Mouse (Mus musculus) naive thymus-derived CD4-positive, alpha-beta T cell, adult 2 months (primary cell): ENCODE data around the gene Fndc3b.

Source experiments
- DNase-seq: peaks from one replicate; pipeline ENCODE4 v3.0.0-alpha.2; 2011; ENCODE audit warnings: low read depth

The Fndc3b gene

DNA sequence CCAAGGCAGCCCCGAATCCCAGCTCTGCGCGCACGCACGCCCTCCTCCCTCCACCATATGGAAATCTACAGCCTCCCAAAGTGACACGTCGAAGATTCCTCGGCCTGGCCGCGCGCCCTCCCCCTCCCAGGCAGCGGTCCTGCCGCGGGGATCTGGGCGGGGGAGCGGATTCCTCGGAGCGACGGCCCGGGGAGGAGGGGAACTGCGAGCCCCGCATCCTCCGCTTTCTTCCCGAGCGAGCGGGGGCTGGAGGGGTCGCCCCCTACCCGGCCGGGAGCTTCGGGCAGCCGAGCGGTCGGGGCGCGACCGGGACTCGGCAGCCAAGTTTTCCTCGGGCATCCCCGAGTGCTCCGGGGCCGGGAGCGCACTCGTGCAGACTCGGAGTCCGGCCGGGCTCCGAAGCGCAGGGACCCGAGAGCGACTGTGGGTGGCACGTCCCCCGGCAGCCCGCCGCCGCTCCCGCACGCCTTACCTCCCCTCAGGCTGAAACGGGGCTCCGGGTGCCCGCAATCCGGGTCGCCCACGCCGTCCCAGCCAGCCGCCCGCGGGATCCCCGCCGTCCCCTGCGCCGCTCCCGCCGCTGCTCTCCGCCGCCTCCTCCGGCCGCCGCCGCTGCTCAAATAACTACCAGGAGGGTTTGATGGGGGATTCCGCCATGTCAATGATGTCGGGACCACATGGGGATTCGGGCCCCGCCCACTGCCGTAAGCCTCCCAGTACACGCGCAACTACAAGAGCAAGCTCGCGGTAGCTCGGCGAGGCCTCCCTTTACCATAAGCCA, at the start of gene Fndc3b:
TSS of gene Fndc3b (minus strand) at position 660 of the 781 bp plus-strand sequence.
- peak; percentile 58 for DNase-seq

DNA sequence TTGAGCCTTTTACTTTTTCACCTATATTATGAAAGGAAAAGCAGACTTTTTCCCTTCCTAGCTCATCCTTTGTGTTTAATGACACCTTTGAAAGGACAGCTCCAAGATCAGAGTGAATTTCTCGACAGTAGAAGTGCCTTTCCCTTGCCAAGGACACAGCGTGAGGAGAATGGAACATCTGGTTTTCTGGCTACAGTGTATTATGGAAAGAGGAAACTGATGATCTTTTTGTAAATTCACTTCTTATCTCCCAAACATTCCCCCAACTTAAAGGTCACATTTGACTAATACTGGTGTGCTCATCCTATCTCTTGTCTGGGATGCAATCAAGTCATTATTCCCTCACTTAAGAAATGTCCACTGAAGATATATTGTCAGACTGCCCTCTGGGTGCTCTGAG, 49.2 kb upstream of the Fndc3b start:
- no peak for DNase-seq

DNA sequence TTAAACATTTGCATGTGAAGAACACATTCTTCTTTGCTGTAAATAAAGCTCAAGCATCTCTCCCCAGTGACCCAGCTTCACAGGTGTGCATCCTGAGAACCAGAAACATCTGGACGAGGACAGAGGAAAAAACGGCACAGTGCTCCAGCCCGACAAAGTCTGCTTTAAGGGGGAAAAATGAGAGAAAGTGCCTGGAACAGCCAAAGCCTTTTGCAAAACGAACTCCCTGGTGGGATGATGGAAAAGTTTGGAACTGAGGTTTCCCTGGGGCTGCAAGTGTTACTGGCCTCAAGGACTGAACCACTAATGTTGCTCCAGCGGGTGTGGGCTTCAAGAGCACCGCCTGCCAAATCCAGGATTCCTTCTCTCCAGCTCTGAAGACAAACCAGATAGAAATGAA, 47.9 kb upstream of the Fndc3b start:
- no peak for DNase-seq

DNA sequence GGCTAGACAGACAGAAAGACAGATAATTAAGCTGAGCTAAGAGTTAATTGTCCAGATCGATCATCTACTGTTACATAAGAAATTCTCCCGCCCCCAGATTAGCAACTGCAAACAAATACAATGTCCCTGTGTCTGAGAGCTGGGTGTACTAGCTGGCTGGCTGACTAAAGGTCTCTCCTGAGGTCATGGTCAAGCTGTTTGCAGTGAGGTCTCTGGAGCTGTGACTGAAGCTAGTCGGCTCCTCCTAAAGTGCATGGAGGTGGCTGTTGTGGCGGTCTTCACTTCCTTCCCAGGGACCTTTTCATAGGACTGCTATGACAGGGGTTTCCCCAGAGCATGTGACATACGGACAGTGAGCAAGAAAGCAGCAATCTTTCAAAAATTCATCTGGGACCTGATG, 40.5 kb upstream of the Fndc3b start:
- no peak for DNase-seq

DNA sequence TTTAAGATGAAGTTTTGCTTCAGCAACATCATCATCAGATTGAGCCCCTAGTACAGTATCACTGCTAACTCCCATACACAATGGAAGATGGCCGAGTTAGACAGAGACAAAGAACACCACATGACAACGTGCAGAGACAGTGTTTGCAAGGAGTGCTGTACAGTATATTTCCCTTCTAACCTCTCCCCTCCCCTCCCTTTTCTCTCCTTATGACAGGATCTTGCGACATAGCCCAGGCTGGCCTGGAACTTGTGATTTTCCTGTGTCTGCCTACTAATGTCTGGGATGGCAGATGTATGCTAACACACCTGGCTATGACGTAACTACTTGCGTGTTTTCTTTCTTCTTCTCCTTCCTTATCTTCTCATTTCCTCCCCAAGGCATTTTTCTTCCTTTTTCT, 40.0 kb upstream of the Fndc3b start:
- DNase-seq: no peak

DNA sequence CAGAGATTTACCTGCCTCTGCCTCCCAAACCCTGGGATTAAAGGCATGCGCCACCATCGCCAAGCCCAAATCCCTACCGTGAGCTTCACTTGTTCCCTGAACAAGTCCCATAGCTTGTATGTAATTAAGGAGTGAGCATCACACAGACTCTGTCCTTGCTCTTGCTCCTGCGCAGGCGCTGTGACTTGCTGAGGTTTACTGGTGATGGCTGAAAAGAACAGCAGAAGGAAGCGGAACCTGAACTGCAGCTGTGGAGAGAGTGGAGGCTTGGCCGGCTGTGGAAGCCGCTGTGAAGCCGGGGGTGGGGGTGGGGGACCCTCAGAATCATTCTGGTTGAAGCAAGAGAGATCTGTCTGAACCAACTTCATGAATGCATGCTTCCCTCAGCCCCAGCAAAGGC, 34.5 kb upstream of the Fndc3b start:
- DNase-seq: no peak

DNA sequence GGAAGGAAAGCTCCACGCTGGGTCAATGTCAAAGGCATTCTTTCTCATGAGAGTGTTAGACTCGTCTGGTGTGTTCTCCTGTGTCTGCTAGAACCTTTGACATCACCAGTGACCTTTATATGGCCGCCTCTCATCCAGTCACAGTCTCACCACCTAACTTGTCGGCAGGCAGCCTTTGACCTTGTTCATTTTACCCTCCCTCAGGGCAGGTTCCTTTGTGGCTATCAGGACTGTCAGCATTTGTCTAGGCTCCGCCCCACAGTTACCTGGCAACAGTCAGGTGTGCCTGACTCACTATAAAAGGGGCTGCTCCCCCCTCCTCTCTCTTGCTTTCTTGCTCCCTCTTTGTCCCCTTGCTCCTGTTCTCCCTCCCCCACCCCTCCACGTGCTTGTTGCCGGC, 33.6 kb upstream of the Fndc3b start:
- DNase-seq: no peak

DNA sequence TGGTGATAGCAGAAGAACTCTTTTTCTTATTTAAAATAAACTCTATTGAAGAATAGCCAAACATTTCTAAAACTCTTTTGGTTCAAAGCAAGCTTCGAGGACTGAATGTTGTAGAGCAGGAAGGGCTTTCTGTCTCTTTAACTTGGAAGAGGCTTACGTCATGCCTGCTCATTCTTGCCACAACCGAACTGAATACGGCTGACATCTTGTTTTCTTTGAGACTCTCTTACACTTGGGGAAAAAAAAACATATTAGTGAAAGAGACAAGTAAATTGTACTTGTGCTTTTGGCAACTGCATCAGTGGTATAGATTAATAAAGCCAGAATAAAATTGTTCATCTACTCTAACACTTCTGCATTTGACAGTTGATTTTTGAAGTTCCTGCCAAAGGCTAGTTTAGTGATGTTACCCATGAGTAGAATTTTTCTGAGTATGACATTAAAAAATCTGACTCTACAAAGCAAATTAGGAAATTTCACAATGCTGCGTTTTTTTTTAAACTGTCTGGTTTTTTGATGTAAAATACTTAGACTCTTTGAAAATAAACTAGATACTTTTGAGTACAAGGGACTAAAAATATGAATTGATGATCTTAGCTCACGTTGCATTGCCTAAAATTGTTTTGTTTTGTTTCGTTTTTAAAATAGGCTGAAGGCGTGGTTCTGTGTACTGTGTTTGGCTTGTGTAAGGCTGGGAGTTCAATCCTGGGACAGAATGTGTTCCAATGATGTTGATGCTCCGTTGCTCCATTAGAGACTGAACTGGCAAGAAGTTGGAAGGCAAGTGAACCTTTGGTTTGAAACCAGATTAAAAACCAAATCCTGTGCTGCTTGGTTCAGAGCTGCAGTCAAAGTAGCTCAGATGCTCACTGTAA, 32.4 kb upstream of the Fndc3b start:
- no peak for DNase-seq

DNA sequence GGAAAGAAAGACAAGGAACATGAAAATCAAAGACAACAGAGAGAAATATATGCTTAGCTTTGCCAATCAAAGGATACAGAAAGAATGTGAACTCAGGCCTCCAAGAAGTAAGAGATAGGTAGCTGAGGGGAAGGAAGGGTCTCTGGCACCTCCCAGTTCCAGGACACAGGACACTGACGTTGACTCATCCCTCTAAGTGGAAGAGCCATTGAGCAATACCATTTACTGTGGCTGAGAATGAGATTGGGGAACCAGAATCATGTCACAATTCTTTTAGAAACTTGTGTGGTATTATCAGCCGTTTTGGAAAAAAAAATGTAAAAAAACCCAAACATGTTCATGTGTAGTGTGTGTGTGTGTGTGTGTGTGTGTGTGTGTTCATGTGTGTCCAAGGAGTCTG, 31.0 kb upstream of the Fndc3b start:
- no peak for DNase-seq

DNA sequence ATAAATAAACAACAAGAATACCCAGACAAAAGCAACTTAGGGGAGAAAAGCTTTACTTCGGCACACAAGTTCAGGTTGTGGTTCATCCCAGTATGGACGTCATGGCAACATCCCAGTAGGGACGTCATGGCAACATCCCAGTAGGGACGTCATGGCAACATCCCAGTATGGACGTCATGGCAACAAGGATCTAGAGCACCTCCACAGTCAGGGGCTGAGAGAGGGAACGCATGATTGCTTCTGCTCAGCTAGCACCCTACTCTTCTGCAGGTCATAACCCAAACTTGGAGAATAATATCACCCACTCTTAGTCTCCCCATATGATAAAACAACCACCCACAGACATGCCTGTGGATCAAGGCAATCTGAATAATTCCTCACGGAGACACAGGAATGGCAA, 29.0 kb upstream of the Fndc3b start:
- no peak for DNase-seq

DNA sequence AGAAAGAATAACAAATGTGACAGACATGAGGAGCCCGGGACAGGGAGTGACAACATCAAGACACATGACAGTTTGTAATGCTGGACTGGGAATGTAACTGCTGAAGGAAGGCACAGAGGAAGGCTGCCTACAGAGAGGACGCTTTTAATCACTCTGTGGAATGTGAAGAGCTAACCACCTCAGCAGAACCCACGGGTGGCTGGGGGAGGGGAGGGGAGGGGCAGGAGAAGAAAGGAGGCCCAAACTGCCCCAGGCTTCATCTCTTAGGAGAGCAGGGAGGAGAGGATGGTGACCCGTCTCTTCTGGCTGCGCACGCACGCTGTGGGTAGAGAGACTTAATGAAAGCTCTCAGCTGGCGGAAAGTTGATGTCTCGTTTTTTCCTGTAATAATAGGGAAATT, 25.1 kb upstream of the Fndc3b start:
- DNase-seq: no peak

DNA sequence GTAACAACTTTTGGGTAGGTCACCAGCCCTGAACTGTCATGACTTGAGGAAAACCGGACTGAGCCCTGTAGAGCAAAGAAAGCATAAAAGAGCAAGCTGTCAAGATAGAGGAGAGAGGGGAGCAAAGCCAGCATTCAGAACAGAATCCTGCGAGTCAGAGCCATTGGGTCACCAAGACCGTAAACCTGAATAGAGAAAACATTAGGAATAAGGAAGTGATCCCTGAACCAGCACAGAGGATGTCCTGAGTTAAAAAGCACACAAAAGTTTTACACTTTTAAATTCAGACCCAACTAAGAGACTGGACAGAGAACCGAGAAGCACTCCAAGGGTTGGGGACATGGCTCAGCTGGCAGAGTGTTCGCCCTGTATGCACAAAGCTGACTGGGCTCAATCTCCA, 24.0 kb upstream of the Fndc3b start:
- no peak for DNase-seq

DNA sequence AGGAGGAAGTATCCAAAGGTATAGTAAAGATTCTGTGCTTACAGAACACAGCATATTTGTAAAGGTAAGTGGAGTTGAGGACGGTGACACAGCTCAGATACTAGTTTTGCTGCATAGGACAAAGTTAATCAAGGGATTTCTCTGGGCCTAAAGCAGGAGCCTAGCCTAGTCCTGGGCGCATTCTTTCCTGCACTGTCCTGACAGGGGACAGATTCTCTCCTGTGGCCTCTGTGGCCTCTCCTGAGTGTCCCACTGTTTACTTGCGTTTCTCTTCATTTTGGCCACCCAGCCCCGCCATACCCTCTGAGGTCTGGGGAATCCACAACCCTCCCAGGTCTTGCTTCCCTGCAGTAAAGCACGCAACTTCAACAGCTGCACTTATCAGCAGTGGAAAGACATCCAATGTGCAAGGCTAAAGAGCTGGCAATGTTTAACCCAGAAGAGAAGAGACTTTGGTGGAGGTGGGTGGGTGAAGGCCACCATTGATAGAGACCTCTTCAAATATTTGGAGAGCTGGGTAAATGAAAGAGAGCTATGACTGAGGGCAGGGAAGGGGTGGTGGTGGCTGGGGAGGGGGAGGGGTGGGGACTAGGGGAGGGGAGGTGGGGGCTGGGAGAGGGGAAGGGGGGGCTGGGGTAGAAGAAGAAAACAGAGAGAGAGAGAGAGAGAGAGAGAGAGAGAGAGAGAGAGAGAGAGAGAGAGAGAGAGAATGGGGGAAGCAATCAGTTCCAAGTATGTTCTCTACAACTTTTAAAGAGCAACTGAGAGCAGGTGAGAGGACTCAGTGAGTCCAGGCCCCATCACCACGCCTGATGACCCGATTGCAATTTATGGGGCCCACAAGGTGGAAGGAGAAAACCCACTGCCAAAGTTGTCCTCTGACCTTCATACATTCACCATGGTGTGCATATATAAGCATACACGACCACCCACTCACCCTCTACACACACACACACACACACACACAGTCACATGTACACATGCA, 18.0 kb upstream of the Fndc3b start:
- DNase-seq: no peak

DNA sequence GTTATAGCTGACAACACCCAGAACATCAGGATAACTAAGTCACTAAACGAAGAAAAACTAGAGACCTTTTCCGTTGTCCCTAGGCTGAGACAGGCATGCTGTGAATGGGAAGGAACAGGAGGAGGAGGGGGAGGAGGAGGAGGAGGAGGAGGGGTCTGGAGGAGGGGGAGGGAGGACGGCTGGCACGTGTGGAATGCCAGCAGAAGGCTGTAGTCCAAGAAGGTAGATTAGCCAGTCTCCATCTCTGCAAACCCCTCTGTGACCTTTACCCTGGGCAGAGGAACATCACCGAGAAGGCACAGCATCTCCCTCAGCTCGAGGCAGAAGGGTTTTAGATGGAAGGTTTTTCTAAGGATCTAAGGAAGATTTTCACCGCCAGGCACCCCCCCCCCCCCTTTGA, 17.1 kb upstream of the Fndc3b start:
- no peak for DNase-seq

DNA sequence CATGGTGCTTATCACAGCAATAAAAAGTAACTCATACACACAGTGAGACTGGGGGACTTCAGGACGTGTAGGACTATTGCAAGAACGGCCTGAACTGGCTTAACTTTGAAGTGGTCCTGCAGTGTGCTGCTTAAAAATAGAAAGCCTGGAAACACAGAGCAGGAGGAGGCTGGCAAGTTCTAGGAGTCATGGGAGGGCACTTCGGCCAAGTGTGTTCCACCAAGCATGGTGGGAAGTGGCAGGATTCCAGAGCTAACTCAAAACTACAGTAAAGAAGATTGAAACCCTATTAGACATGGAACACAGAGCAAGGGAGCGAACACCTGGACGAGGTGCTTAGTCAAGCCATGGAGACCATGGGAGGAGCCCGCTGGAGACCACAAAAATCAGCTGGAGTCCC, 14.6 kb upstream of the Fndc3b start:
- no peak for DNase-seq

DNA sequence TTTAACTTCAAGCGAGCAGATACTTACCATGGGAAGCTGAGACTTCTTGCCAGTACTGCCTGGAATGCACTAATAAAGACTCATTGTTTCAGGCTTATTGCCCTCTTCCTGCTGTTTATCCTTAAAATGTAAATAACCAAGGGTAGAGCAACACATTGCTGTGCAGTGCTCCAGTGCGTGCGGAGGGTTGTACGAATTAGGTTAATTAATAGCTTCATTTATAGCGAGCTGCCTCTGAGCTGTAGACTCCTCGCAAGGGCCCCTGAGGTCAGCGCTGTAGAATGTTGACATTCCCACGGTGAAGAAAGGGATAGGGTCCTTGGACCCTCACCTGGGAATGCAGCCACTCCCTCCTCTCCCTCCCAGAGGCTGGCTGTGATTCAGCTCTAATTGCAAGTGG, 13.1 kb upstream of the Fndc3b start:
- no peak for DNase-seq

DNA sequence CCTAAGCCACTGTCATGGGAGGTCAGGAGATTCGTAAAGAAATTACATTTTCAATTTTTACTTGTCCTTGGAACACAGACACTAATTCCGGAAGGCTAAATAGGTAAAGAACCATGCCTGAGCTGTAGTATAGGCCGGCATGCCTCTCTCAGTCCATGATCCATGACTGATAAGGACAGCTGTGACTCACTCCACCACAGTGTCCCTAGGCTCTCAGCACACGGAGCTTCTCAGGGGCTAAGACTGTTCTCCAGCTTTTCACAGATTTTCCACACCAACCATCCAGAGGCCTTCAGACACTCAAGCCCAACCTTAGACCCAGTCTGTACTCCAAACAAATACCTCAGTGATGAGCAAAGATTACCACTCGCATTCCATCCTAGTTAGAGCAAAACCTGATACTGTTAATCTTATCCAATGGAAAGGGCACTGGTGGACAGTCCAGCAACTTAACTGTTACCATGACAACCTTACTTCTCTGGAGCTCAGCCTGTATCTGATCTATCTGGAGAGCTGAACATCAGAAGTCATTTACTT, 7.8 kb upstream of the Fndc3b start:
- DNase-seq: no peak

DNA sequence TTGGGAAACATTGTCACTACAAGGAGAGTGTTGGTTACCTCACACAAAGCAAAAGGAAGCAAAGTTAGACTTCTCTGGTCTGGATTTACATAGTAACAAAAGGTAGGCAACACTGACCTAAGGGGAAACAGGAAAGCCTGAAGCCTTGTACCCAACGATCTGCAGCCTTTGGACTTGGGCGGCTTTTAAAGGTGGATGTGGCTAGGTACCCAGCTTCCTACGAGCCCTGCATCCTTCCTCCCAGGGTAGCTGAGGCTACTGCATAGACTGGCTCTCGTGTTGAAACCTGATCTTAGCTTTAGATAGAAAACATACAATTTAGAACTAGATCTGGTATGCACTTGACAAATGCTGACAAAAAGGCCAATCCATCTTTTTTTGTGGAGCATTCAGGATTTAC, 2.9 kb upstream of the Fndc3b start:
- no peak for DNase-seq

DNA sequence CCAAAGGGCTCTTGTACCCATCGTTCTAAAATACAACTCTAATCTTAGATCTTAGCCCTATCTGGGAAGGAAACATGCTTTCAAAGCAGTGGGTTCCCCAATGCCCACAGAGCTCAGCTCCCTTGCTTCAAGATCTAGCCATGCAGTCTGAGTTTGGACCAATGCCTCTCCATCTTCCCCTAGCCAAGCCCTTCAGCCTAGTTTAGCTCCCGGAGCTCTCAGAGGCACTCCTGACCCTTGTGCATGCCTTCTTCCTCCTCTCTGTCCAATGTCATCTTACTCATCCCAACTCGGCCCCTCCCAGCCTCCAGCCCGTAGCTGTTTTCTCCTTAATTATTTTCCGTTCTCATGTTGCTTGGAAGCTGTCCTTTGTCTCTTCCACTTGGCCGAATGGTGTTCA, 1.3 kb upstream of the Fndc3b start:
- no peak for DNase-seq

DNA sequence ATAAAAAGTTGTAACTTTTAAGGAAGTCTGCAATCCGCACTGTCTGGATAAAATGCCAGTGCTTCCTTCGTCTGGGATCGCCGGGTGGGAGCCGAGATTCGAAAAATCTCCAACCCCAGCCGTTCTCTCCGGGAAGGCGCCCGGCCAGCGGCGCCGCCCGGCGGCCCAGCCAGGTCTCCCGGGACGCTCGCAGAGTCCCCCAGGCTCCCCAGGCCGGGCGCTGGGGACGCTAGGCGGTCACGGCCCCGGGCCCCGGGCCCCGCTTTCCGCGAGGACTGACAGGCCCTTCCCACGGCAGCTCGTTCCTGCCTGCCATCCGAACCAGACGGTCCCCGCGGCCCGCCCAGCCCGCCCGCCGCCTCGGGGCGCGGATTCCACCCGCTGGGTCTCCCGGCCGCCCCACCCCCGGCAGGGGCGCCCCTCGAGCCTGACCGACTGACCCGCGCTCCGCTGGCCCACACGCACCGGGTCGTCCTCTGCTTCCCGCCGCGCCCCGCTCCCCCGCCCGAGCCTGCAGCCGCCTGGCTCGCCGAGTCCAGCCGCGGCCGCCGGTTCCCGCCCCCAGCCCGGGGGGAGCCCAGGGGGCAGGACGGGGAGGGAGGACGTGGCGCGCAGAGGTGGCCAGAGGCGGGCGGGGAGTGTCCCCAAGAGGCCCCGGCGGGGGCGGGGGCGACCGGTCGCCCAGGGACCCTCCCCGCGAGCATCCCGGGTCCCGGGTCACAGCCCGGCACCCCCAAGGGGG, 1.0 kb downstream of the Fndc3b start:
- DNase-seq: no peak
